Mouse (Mus musculus) c-Kit-positive CD71-negative TER-119-negative erythroid progenitor cells, embryonic 14.5 days (primary cell): ENCODE data around the gene Kcnk5.

Experiments
- DNase-seq: peaks from one replicate; pipeline ENCODE4 v3.0.0-alpha.2; 2013; ENCODE audit warnings: low read depth

Gene Kcnk5

GRCm38 (mm10) chr14:20181466-20181921 is at the start of gene Kcnk5:
TSS of gene Kcnk5 (minus strand) at chr14:20181809.
- peak; percentile 80 for DNase-seq

GRCm38 (mm10) chr14:20230063-20230491 is 48.5 kb upstream of the Kcnk5 start:
- DNase-seq: no peak

GRCm38 (mm10) chr14:20229437-20229836 is 47.8 kb upstream of the Kcnk5 start:
- no peak for DNase-seq

GRCm38 (mm10) chr14:20228336-20228735 is 46.7 kb upstream of the Kcnk5 start:
- no peak for DNase-seq

GRCm38 (mm10) chr14:20226982-20227381 is 45.4 kb upstream of the Kcnk5 start:
- DNase-seq: no peak

GRCm38 (mm10) chr14:20226488-20226887 is 44.9 kb upstream of the Kcnk5 start:
- DNase-seq: no peak

GRCm38 (mm10) chr14:20225525-20225924 is 43.9 kb upstream of the Kcnk5 start:
- DNase-seq: no peak

- DNase-seq: no peak
Measured at GRCm38 (mm10) chr14:20224576-20225218, 43.1 kb upstream of the Kcnk5 start.

GRCm38 (mm10) chr14:20224163-20224562 is 42.6 kb upstream of the Kcnk5 start:
- DNase-seq: no peak

GRCm38 (mm10) chr14:20223253-20223652 is 41.6 kb upstream of the Kcnk5 start:
- DNase-seq: no peak

GRCm38 (mm10) chr14:20221083-20221482 is 39.5 kb upstream of the Kcnk5 start:
- DNase-seq: no peak

- DNase-seq: no peak
Measured at GRCm38 (mm10) chr14:20219849-20220248, 38.2 kb upstream of the Kcnk5 start.

GRCm38 (mm10) chr14:20217299-20217864 is 35.8 kb upstream of the Kcnk5 start:
- no peak for DNase-seq

GRCm38 (mm10) chr14:20216561-20217298 is 35.1 kb upstream of the Kcnk5 start:
- DNase-seq: no peak

GRCm38 (mm10) chr14:20215826-20216225 is 34.2 kb upstream of the Kcnk5 start:
- no peak for DNase-seq

- no peak for DNase-seq
Measured at GRCm38 (mm10) chr14:20214125-20214524, 32.5 kb upstream of the Kcnk5 start.

GRCm38 (mm10) chr14:20211754-20212601 is 30.4 kb upstream of the Kcnk5 start:
- no peak for DNase-seq

GRCm38 (mm10) chr14:20209926-20210325 is 28.3 kb upstream of the Kcnk5 start:
- DNase-seq: no peak

GRCm38 (mm10) chr14:20208435-20208834 is 26.8 kb upstream of the Kcnk5 start:
- no peak for DNase-seq

GRCm38 (mm10) chr14:20205747-20206146 is 24.1 kb upstream of the Kcnk5 start:
- DNase-seq: no peak

GRCm38 (mm10) chr14:20203301-20203700 is 21.7 kb upstream of the Kcnk5 start:
- DNase-seq: no peak

- DNase-seq: no peak
Measured at GRCm38 (mm10) chr14:20202655-20203181, 21.1 kb upstream of the Kcnk5 start.
